Mouse (Mus musculus) neutrophil, adult 83 days (primary cell): ENCODE data around the gene Mup7. TPM values are rescaled to one million over a fixed set of nuclear protein-coding genes. Genes with fewer than 3 reads are reported as not detected.

ENCODE experiments used
- total RNA-seq, 2 experiments: library from RNA; stranded (reverse); gene quantifications; one replicate each; pipeline ENCODE4 v1.2.4; 2023

The Mup7 gene
- total RNA-seq = not detected

GRCm38 (mm10) chr4:60070375-60070774 is at the start of gene Mup7:
Mup7 (minus strand) TSS chr4:60070475.

Other genes starting within 250 kb of the Mup7 start
- not detected for gene Slc46a2, start 155.4 kb downstream of the Mup7 start, total RNA-seq
- gene Mup4, start 109.8 kb downstream of the Mup7 start, total RNA-seq = not detected
- gene Mup6, start 106.2 kb downstream of the Mup7 start, total RNA-seq = not detected
- not detected for gene Mup2, start 83.8 kb upstream of the Mup7 start, total RNA-seq
- not detected for gene Mup8, start 152.1 kb upstream of the Mup7 start, total RNA-seq